Mouse (Mus musculus) stomach, postnatal 0 days (tissue): ENCODE results near the gene Ppfia3.
A peak's percentile ranks its signal among the peaks of the same experiment; 100 is the strongest.

Experiments used
- CTCF ChIP-seq: IDR thresholded peaks from 2 replicates; pipeline ENCODE4 v1.5.1; 2016; ENCODE audit warnings: antibody characterized with exemption, low read depth, mild to moderate bottlenecking, moderate library complexity
- EP300 ChIP-seq: optimal IDR thresholded peaks from 2 replicates; pipeline ENCODE3; 2016; ENCODE audit warnings: antibody characterized with exemption

- TF ChIP-seq CTCF (peak; percentile 91), EP300 (no peak)
These were observed 61.5 kb downstream of the Ppfia3 start for GRCm38 (mm10) chr7:45305275-45305674.
